In the genomic region with DNA sequence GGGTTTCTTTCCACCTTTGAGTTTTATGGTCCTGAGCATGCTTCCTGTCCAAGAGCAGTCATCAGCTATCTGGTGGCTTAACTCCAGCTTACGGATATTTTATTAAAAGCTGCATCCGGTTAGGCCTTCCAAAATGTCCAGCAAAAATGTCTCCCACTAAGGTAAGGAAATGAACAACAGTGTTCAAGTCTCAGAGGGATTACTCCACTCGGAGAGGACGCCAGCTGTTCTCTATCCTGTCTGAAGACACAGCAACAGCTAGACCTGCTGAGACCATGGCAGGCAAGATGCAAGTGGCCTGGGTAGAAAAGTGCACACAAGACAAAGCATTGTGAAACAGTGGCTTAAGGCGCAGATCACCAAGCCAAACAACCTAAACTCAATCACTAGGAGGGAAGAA, we compare ENCODE assay signal across 11 mouse cellular contexts.
DNase-seq lines count a peak whose midpoint lies in the region; ATAC-seq and TF ChIP-seq lines count a peak whose summit lies in the region.
"Had no signal": no experiment of that assay in that cellular context is flagged by ENCODE, and none has a peak within 500 bp of the region (broad histone marks: within the 10 kb centered on the region; RNA-seq: fewer than 3 reads in every experiment).

No protein-coding gene starts in this region.

- no peaks in the 10 kb centered on the region for H3K27me3 ChIP-seq in hindbrain, embryonic 10.5 days (ENCODE audit: insufficient read depth, poor library complexity, severe bottlenecking)
- H3K27me3 ChIP-seq in hindbrain, embryonic 14.5 days (ENCODE audit: control insufficient read depth, insufficient read depth, low read length), result no peaks in the 10 kb centered on the region
- H3K27me3 ChIP-seq in kidney, embryonic 15.5 days, result no peaks in the 10 kb centered on the region
- no peaks in the 10 kb centered on the region for H3K27me3 ChIP-seq in stomach, embryonic 15.5 days (replicated peaks)
- H3K27me3 ChIP-seq: embryonic facial prominence, embryonic 13.5 days had no signal

- no peak for ATAC-seq in hindbrain, embryonic 14.5 days (ENCODE audit: low FRiP score)
- 0 out of 2 replicates have a peak, but pooled peaks have one; percentile 55 for ATAC-seq in kidney, embryonic 15.5 days (replicated peaks; ENCODE audit: low FRiP score)
- peak; percentile 58; the same call in 1 of the 2 replicates for ATAC-seq in stomach, embryonic 15.5 days (ENCODE audit: insufficient read depth, low FRiP score, low read depth)

- TF ChIP-seq CTCF in left cerebral cortex, adult 2 months (IDR thresholded peaks at IDR 0.05), result no peak

- no peak overlapping the region for H3K9ac ChIP-seq in hindbrain, embryonic 14.5 days
- no peak overlapping the region for H3K9ac ChIP-seq in kidney, embryonic 15.5 days
- H3K9ac ChIP-seq in stomach, embryonic 15.5 days, result no peak overlapping the region
- H3K9ac ChIP-seq: embryonic facial prominence, embryonic 13.5 days had no signal

- H3K4me2 ChIP-seq in hindbrain, embryonic 14.5 days (replicated peaks), result no peak overlapping the region
- no peak overlapping the region for H3K4me2 ChIP-seq in kidney, embryonic 15.5 days
- no peak overlapping the region for H3K4me2 ChIP-seq in stomach, embryonic 15.5 days
- H3K4me2 ChIP-seq: embryonic facial prominence, embryonic 13.5 days had no signal

- H3K36me3 ChIP-seq in hindbrain, embryonic 10.5 days, result no peaks in the 10 kb centered on the region
- no peaks in the 10 kb centered on the region for H3K36me3 ChIP-seq in hindbrain, embryonic 14.5 days (replicated peaks; ENCODE audit: control insufficient read depth, insufficient read depth)
- no peaks in the 10 kb centered on the region for H3K36me3 ChIP-seq in kidney, embryonic 15.5 days
- no peaks in the 10 kb centered on the region for H3K36me3 ChIP-seq in stomach, embryonic 15.5 days
- H3K36me3 ChIP-seq: embryonic facial prominence, embryonic 13.5 days had no signal

- H3K9me3 ChIP-seq in hindbrain, embryonic 10.5 days, result no peaks in the 10 kb centered on the region
- no peaks in the 10 kb centered on the region for H3K9me3 ChIP-seq in hindbrain, embryonic 14.5 days (ENCODE audit: control insufficient read depth, low read length)
- H3K9me3 ChIP-seq in kidney, embryonic 15.5 days (replicated peaks), result no peaks in the 10 kb centered on the region
- no peaks in the 10 kb centered on the region for H3K9me3 ChIP-seq in stomach, embryonic 15.5 days
- H3K9me3 ChIP-seq: embryonic facial prominence, embryonic 13.5 days had no signal

- DNase-seq in hindbrain, embryonic 10.5 days (ENCODE audit: low spot score), result no peak
- no peak for DNase-seq in hindbrain, embryonic 14.5 days (ENCODE audit: low spot score)
- DNase-seq in heart, postnatal 14 days, result peak; percentile 40 to 45
- no peak for DNase-seq in left cerebral cortex, adult 2 months (ENCODE audit: extremely low spot score in 1 of 2, low spot score in 2 of 2)
- DNase-seq in lung, postnatal 14 days, result no peak
- DNase-seq in frontal cortex, adult 2 months (ENCODE audit: extremely low spot score in 1 of 2, low spot score in 1 of 2), result no peak
- DNase-seq: cerebellum, adult 2 months; left cerebral cortex, postnatal 4 days had no signal

- intact Hi-C loops in heart, postnatal 14 days (cut with DNase I), result no loop called here
- intact Hi-C loops in left cerebral cortex, adult 2 months (cut with DNase I), result no loop called here

- peaks cover 53% of the 10 kb centered on the region for H3K4me1 ChIP-seq in hindbrain, embryonic 10.5 days (replicated peaks)
- H3K4me1 ChIP-seq in hindbrain, embryonic 14.5 days (replicated peaks; ENCODE audit: control insufficient read depth, insufficient read depth, low read length), result peaks cover 6% of the 10 kb centered on the region
- peaks cover 28% of the 10 kb centered on the region for H3K4me1 ChIP-seq in kidney, embryonic 15.5 days
- peaks cover 10% of the 10 kb centered on the region for H3K4me1 ChIP-seq in stomach, embryonic 15.5 days

- 78% methylated on average over 5 of the region's 5 CpGs for WGBS in hindbrain, embryonic 10.5 days
- WGBS in hindbrain, embryonic 14.5 days, result 73% methylated on average over 5 of the region's 5 CpGs
- 49% methylated on average over 5 of the region's 5 CpGs for WGBS in kidney, embryonic 15.5 days
- 46% methylated on average over 5 of the region's 5 CpGs for WGBS in stomach, embryonic 15.5 days

- H3K4me3 ChIP-seq in hindbrain, embryonic 10.5 days, result no peak overlapping the region
- no peak overlapping the region for H3K4me3 ChIP-seq in hindbrain, embryonic 14.5 days (replicated peaks; ENCODE audit: low read length)
- no peak overlapping the region for H3K4me3 ChIP-seq in kidney, embryonic 15.5 days (replicated peaks)
- no peak overlapping the region for H3K4me3 ChIP-seq in stomach, embryonic 15.5 days (replicated peaks)
- no peak overlapping the region for H3K4me3 ChIP-seq in left cerebral cortex, adult 2 months
- H3K4me3 ChIP-seq: embryonic facial prominence, embryonic 13.5 days had no signal

- peak overlapping the region; percentile 59; the same call in 1 of the 2 replicates for H3K27ac ChIP-seq in hindbrain, embryonic 10.5 days
- H3K27ac ChIP-seq in hindbrain, embryonic 14.5 days, result no peak overlapping the region
- H3K27ac ChIP-seq in kidney, embryonic 15.5 days, result peak overlapping the region; percentile 70
- peak overlapping the region; percentile 63 for H3K27ac ChIP-seq in stomach, embryonic 15.5 days
- H3K27ac ChIP-seq in left cerebral cortex, adult 2 months, result no peak overlapping the region
- H3K27ac ChIP-seq: embryonic facial prominence, embryonic 13.5 days had no signal

Comparison
In these comparisons a context has a peak if more than half of its experiments do, and no peak if none do; other contexts are left out.
1. H3K27ac ChIP-seq: peak in hindbrain, embryonic 10.5 days (single experiment), kidney, embryonic 15.5 days (single experiment) and stomach, embryonic 15.5 days (single experiment); none in hindbrain, embryonic 14.5 days (single experiment) and left cerebral cortex, adult 2 months (single experiment).
2. DNase-seq: peak in heart, postnatal 14 days (2 of 2); none in hindbrain, embryonic 10.5 days (single experiment), hindbrain, embryonic 14.5 days (single experiment), left cerebral cortex, adult 2 months (0 of 2), lung, postnatal 14 days (single experiment) and frontal cortex, adult 2 months (0 of 2).